Mouse (Mus musculus): ENCODE measurements around the gene Dnaja3. TPM values are rescaled to one million over a fixed set of nuclear protein-coding genes. Genes with fewer than 3 reads are reported as not detected.

Dnaja3 gene
- polyA plus RNA-seq, 1 experiment from 2014 or later, result 66.5 TPM

GRCm38 (mm10) chr16:4646831-4647230, 7.0 kb downstream of the Dnaja3 start:
- H3K27ac ChIP-seq, result peak overlapping the region; percentile 81
- no peak for ATAC-seq (ENCODE audit: borderline replicate concordance, extremely low read depth, low FRiP score, low TSS enrichment)
- peaks cover 74% of the 10 kb centered on the region for H3K4me1 ChIP-seq
- no peak overlapping the region for H3K4me3 ChIP-seq
- H3K4me2 ChIP-seq, result peak overlapping the region; percentile 30
- H3K27me3 ChIP-seq, result no peaks in the 10 kb centered on the region
- 43% methylated on average over 4 of the region's 4 CpGs for WGBS
- peaks cover 42% of the 10 kb centered on the region for H3K36me3 ChIP-seq
- no peaks in the 10 kb centered on the region for H3K9me3 ChIP-seq
- no peak overlapping the region for H3K9ac ChIP-seq

GRCm38 (mm10) chr16:4647651-4648141, 7.9 kb downstream of the Dnaja3 start:
- ATAC-seq (ENCODE audit: borderline replicate concordance, extremely low read depth, low FRiP score, low TSS enrichment), result no peak
- Histone ChIP-seq H3K27ac (peak overlapping the region; percentile 81), H3K4me2 (0 out of 2 replicates have a peak overlapping the region, but pooled peaks have one; percentile 30), H3K27me3 (no peaks in the 10 kb centered on the region), H3K9ac (no peak overlapping the region), H3K36me3 (peaks cover 50% of the 10 kb centered on the region), H3K9me3 (no peaks in the 10 kb centered on the region), H3K4me1 (peaks cover 73% of the 10 kb centered on the region), H3K4me3 (no peak overlapping the region)
- WGBS, result 40% methylated on average over 13 of the region's 13 CpGs

GRCm38 (mm10) chr16:4648416-4649023, 8.7 kb downstream of the Dnaja3 start:
- WGBS, result 92% methylated on average over 28 of the region's 28 CpGs
- H3K4me1 ChIP-seq, result peaks cover 65% of the 10 kb centered on the region
- H3K36me3 ChIP-seq, result peaks cover 51% of the 10 kb centered on the region
- no peak overlapping the region for H3K27ac ChIP-seq
- no peak overlapping the region for H3K4me3 ChIP-seq
- no peak overlapping the region for H3K9ac ChIP-seq
- H3K4me2 ChIP-seq, result no peak overlapping the region
- no peaks in the 10 kb centered on the region for H3K9me3 ChIP-seq
- ATAC-seq (ENCODE audit: borderline replicate concordance, extremely low read depth, low FRiP score, low TSS enrichment), result no peak
- H3K27me3 ChIP-seq, result no peaks in the 10 kb centered on the region

- WGBS, result 86% methylated on average over 5 of the region's 5 CpGs
- Histone ChIP-seq H3K4me3 (no peak overlapping the region), H3K36me3 (peaks cover 51% of the 10 kb centered on the region), H3K9ac (no peak overlapping the region), H3K4me1 (peaks cover 58% of the 10 kb centered on the region), H3K9me3 (no peaks in the 10 kb centered on the region), H3K27me3 (no peaks in the 10 kb centered on the region), H3K27ac (no peak overlapping the region), H3K4me2 (no peak overlapping the region)
- ATAC-seq (ENCODE audit: borderline replicate concordance, extremely low read depth, low FRiP score, low TSS enrichment), result no peak
Measured at GRCm38 (mm10) chr16:4649211-4649610, 9.4 kb downstream of the Dnaja3 start.

- WGBS, result 88% methylated on average over 11 of the region's 11 CpGs
- Histone ChIP-seq H3K4me1 (peaks cover 53% of the 10 kb centered on the region), H3K27ac (no peak overlapping the region), H3K36me3 (peaks cover 51% of the 10 kb centered on the region), H3K4me2 (no peak overlapping the region), H3K9me3 (no peaks in the 10 kb centered on the region), H3K27me3 (no peaks in the 10 kb centered on the region), H3K4me3 (no peak overlapping the region), H3K9ac (no peak overlapping the region)
- ATAC-seq (ENCODE audit: borderline replicate concordance, extremely low read depth, low FRiP score, low TSS enrichment), result no peak
Measured at GRCm38 (mm10) chr16:4649692-4650091, 9.9 kb downstream of the Dnaja3 start.

GRCm38 (mm10) chr16:4650161-4650560, 10.4 kb downstream of the Dnaja3 start:
- H3K9ac ChIP-seq, result no peak overlapping the region
- 88% methylated on average over 3 of the region's 3 CpGs for WGBS
- no peak overlapping the region for H3K4me2 ChIP-seq
- no peak for ATAC-seq (ENCODE audit: borderline replicate concordance, extremely low read depth, low FRiP score, low TSS enrichment)
- H3K4me3 ChIP-seq, result no peak overlapping the region
- H3K9me3 ChIP-seq, result no peaks in the 10 kb centered on the region
- H3K4me1 ChIP-seq, result peaks cover 51% of the 10 kb centered on the region
- H3K36me3 ChIP-seq, result peaks cover 51% of the 10 kb centered on the region
- no peaks in the 10 kb centered on the region for H3K27me3 ChIP-seq
- H3K27ac ChIP-seq, result no peak overlapping the region

GRCm38 (mm10) chr16:4651081-4651480, 11.3 kb downstream of the Dnaja3 start:
- peaks cover 51% of the 10 kb centered on the region for H3K36me3 ChIP-seq
- H3K9ac ChIP-seq, result no peak overlapping the region
- H3K4me1 ChIP-seq, result peaks cover 48% of the 10 kb centered on the region
- no peaks in the 10 kb centered on the region for H3K27me3 ChIP-seq
- no peak overlapping the region for H3K4me2 ChIP-seq
- 71% methylated on average over 1 of the region's 1 CpGs for WGBS
- H3K4me3 ChIP-seq, result no peak overlapping the region
- H3K9me3 ChIP-seq, result no peaks in the 10 kb centered on the region
- 0 out of 2 replicates have a peak overlapping the region, but pooled peaks have one; percentile 43 for H3K27ac ChIP-seq
- ATAC-seq (ENCODE audit: borderline replicate concordance, extremely low read depth, low FRiP score, low TSS enrichment), result no peak

- peaks cover 51% of the 10 kb centered on the region for H3K36me3 ChIP-seq
- H3K4me1 ChIP-seq, result peaks cover 48% of the 10 kb centered on the region
Measured at GRCm38 (mm10) chr16:4651624-4652023, 11.8 kb downstream of the Dnaja3 start.

GRCm38 (mm10) chr16:4652707-4653416, 13.1 kb downstream of the Dnaja3 start:
- Histone ChIP-seq H3K9me3 (no peaks in the 10 kb centered on the region), H3K4me1 (peaks cover 36% of the 10 kb centered on the region), H3K4me2 (no peak overlapping the region), H3K9ac (no peak overlapping the region), H3K27ac (0 out of 2 replicates have a peak overlapping the region, but pooled peaks have one; percentile 43), H3K27me3 (no peaks in the 10 kb centered on the region), H3K36me3 (peaks cover 48% of the 10 kb centered on the region), H3K4me3 (no peak overlapping the region)
- 68% methylated on average over 4 of the region's 4 CpGs for WGBS
- no peak for ATAC-seq (ENCODE audit: borderline replicate concordance, extremely low read depth, low FRiP score, low TSS enrichment)

More at GRCm38 (mm10) chr16:4651624-4652023, 11.8 kb downstream of the Dnaja3 start:
- Histone ChIP-seq H3K4me3 (no peak overlapping the region), H3K9me3 (no peaks in the 10 kb centered on the region), H3K4me2 (no peak overlapping the region), H3K9ac (no peak overlapping the region), H3K27ac (peak overlapping the region; percentile 43; the same call in 1 of the 2 replicates), H3K27me3 (no peaks in the 10 kb centered on the region)
- 61% methylated on average over 7 of the region's 7 CpGs for WGBS
- ATAC-seq (ENCODE audit: borderline replicate concordance, extremely low read depth, low FRiP score, low TSS enrichment), result peak; percentile 6; the same call in 1 of the 2 replicates

GRCm38 (mm10) chr16:4654706-4655105, 14.9 kb downstream of the Dnaja3 start:
- H3K27me3 ChIP-seq, result no peaks in the 10 kb centered on the region
- no peak overlapping the region for H3K9ac ChIP-seq
- 76% methylated on average over 10 of the region's 10 CpGs for WGBS
- H3K4me2 ChIP-seq, result no peak overlapping the region
- H3K9me3 ChIP-seq, result no peaks in the 10 kb centered on the region
- H3K4me3 ChIP-seq, result no peak overlapping the region
- no peak overlapping the region for H3K27ac ChIP-seq
- peaks cover 42% of the 10 kb centered on the region for H3K4me1 ChIP-seq
- no peak for ATAC-seq (ENCODE audit: borderline replicate concordance, extremely low read depth, low FRiP score, low TSS enrichment)
- peaks cover 30% of the 10 kb centered on the region for H3K36me3 ChIP-seq

GRCm38 (mm10) chr16:4655251-4655734, 15.5 kb downstream of the Dnaja3 start:
- Histone ChIP-seq H3K4me1 (peaks cover 42% of the 10 kb centered on the region), H3K36me3 (peaks cover 24% of the 10 kb centered on the region; the same call in 1 of the 2 replicates), H3K9me3 (no peaks in the 10 kb centered on the region), H3K27ac (peak overlapping the region; percentile 51), H3K9ac (no peak overlapping the region), H3K4me2 (no peak overlapping the region), H3K4me3 (no peak overlapping the region), H3K27me3 (no peaks in the 10 kb centered on the region)
- no peak for ATAC-seq (ENCODE audit: borderline replicate concordance, extremely low read depth, low FRiP score, low TSS enrichment)
- 55% methylated on average over 4 of the region's 4 CpGs for WGBS
